Mouse (Mus musculus): ENCODE measurements around the gene Hoxc10.

- TF ChIP-seq CTCF (IDR thresholded peaks at IDR 0.05; ENCODE audit: low read depth): peak; percentile 85
- no peak for TF ChIP-seq EP300 (optimal IDR thresholded peaks at IDR 0.05)
Observed at GRCm38 (mm10) chr15:103013238-103013984, 46.8 kb downstream of the Hoxc10 start.

All from stomach, postnatal 0 days (tissue).